Mouse (Mus musculus) embryo, embryonic 10.5 days (tissue): ENCODE measurements around the gene Vipr1.

Experiments used
- DNase-seq: peaks from one replicate; pipeline ENCODE4 v3.0.0-alpha.2; 2015; ENCODE audit warnings: low spot score

The Vipr1 gene

DNA sequence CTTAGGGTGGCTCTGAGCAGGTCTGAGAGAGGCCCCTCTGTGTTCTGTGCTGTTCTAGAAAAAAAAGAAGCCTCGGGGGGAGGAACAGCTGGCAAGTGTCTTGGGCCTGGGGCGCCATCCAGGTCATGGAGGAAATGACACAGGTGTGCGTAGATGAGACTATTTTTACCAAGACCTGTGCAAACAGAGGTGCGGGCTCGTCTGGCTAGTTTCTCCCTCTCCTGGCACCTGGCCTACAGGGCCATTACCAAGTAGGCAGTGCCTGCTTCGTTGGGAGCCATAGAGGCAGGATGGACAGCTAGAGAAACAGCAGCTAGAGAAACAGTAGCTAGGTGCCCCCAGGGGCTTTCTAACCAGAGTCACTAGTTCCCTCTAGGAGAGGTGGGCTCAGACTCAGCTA is 9.2 kb upstream of the Vipr1 start:
- no peak for DNase-seq

DNA sequence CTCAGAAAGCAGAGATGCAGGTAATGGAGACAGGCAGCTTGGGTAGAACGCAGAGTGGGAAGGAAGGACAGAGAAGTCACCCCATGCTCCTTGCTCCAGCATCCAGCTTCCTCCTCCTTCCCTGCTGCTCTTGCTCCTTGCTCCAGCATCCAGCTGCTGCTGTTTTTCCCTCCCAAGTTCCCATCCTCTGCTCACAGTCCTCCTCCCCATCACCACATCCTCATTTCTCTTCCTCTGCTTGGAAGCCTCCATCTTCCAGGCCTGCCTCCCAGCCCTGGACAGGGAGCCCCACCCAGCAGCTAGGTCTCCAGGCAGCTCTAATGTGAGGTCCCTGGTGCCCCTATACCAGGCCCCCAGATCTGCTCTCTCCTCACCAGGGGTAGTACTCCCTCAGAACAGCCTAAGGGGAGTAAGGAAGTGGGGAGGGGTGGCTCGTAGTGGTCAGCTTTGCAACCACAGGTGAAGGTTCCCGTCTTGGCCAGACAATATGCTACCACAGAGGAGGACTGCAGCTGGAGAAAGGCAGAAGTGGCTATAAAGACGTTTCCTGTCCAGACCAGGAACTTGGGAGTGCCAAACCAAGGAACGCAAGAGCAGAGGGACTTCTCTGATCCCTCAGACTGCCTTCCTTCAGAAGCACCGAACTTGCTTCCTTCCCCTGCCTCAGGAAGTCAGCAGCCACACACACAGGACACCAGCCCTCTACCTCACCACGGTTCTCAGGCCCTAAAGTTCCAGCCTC is 6.5 kb upstream of the Vipr1 start:
- no peak for DNase-seq

DNA sequence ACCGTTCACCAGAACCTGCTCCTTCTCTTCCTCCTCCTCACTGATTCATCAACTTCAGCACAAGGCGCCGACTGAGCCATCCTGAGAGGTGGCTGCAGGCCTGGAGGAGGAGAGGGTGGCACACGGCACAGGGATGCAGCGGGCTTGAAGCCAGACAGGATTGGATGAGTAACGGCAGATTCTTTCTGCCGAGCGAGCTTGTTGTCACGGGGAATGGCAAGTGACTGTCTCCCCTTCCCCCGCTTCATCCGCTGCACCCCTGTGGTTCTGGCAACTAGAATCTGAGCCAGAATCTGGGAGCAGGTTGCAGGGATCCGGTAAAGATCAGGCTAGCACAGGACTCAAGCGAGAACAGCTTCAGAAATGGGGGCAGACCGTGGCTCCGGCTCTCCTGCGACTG is 2.7 kb upstream of the Vipr1 start:
- DNase-seq = no peak

DNA sequence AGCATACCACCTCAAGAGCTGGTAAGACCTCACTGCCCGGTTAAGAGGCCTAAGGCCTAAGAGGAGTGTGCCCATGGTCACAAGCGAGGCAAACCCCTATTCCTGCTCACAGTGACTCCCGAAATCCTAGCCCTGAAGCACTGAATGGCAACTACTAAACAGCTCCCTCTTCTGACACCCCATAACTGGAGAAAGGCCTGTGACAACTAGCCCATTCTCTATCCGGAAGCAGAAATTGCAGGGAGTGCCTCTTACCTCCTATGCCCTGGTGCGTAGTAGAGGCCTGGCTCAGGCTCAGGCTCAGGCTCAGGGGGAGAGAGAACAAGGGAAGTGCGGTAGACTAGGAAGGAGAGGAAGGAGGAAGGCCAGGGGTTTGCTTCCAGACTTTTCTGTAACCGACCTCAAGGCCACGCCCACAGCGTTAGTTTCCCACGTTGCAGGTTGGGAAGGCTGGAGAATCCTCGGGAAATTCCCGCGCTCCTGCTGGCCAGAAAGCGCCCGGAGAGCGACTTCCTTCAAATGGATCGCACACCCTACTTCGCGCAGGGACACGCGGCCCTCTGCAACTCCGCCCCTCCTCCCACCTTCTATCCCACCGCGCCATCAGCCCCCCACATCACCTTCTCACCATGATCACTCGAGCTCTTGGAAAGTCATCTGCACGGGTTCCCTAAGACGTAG is 1.1 kb upstream of the Vipr1 start:
- DNase-seq = peak; percentile 43

DNA sequence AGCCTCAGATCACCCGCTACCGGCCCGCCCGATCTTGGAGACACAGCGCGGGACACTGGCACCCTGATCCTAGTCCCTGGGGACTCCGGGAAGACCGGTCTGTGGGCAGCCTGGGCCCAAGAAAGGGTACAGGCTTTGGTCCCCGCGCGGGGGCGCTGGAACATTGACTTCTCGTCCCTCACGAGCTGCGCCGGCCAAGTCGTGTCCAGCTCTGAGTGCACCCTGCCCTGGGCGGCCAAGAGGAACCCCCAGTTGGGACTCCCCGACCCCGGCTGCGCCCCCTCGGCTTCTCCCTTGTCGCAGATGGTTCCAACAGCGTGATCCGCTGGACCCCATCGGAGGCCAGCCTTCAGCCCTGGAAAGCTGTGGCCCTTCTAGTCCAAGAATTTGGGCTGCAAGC is 515 bp upstream of the Vipr1 start, which contains the start of gene Lyzl4:
TSS of gene Lyzl4 (minus strand) at position 96 of the 400 bp plus-strand sequence.
- DNase-seq = peak; percentile 87

DNA sequence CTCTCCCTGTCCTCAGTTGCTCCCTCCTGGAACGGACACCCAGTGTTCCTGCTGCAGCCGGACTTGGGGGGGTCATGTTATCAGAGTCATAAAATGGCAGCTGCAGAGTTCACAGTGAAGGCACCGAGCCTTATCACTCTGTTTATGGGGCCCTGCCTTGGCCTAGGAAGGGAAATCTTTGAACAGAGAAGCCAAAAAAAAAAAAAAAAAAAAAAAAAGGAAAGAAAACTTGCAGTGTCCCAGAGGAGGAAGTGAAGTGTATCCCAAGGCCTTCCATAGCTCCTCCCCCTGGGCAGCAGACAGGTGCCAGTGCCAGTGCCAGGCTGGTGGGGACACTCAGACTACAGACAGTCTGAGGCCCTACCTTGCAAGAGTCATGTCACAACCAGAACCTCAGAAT is 2.3 kb downstream of the Vipr1 start:
- DNase-seq = no peak

DNA sequence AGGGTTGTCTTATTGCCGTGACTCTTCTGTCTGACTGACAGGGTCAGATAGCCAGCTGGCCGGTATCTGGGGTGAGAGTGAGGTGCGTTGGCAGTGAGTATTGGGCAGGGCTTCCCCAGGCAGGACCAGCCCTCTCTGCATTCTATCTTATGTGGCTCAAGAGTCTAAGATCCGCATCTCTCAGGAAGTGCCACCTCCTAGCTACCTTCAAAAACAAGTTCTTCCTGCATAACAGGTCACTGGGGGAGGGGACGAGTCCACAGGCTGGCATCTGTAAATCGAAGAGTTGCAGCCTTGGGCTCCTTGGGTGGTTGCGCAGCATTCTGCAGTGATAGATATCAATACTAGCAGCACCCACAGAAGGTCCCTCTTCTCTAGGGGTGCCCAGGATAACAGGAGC is 4.5 kb downstream of the Vipr1 start:
- DNase-seq = no peak

DNA sequence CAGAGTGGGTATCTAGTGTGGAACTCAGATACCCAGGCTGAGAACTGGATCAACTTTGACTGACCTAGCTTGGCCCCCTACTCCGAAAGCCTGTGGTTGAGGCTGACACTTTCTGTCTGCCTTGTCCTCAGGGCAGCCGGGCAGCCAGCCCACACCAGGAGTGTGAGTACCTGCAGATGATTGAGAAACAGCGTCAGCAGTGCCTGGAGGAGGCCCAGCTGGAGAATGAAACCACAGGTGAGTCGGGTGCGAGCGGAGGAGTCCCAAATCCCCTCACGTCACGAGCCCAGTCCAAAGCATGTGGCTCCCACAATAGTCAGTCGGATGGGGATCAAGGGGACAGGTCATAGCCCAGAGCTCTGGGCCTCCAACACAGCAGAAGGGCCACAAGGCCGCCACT is 11.2 kb downstream of the Vipr1 start:
- DNase-seq = no peak

DNA sequence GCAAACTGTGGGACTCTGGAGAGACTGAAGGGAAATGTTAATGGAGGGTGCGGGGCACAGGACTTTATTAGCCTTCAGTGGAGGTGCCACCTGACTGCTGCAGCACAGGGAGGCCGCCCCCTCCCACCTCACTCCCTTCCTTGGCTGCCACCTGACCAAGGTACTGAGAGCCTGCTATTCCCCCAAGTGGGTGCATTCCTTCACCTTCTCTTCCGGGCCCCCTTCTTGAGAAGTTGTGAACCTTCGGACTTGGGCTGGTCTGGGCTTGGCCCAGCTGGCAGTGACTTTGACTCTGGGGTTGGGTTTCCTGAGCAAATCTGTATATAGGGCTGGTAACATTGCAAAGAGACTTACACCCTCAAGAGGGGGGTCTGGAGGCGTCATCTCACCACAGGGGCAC is 13.8 kb downstream of the Vipr1 start:
- no peak for DNase-seq

DNA sequence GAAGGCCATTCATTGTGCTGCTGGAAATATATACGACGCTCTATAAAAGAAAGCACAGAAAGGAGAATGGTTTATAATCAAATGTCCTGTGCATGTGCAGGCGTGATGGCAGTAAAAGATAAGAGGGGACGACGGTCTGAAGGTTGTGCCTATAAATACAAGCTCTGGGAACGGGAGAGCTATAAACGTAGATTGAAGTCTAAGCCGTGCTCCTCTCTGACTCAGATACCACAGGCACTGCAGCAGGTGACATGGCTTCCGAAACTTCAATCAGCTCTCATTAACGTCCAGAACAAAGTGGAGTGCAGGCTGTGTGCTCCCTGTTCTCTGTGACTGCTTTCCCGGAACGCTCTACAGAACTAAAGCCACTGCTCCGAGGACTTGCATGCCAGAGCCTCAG is 14.6 kb downstream of the Vipr1 start:
- DNase-seq = no peak

DNA sequence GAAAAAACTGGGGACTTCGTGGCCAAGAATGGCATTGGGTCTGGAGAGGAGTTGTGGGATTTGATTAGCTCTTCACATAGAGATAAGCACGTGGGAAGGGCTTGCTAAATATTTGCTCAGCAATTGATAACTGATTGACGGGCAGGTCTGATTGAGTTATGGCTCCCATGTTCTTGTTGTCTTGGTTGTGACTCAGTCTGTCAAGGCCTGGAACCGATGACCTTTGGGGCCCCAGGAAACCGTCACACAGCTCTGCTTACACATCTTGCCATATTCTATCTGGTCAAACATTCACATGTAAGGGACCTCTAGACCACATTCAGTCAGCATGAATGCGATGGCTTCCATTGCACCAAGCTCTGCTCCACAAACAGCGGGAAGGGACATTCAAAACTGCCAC is 15.7 kb downstream of the Vipr1 start:
- no peak for DNase-seq

DNA sequence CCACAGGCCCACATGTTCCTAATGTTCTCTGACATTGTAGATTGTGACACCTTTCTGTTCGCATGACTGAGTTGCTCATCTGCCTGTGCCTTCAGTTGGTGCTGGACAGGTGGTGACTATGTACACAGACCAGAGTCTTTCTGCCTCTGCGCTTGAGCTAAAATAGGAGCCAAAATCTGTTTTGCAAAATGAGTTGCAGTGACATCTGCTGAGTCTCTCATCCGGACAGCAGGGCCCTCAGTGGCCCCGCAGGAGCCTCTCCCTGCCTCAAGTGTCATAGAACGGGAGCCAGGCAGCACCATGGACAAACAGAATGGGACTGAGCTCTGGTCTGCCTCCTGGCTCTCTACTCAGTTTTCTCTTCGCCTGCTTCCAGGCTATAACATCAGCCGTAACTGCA is 17.3 kb downstream of the Vipr1 start:
- no peak for DNase-seq

DNA sequence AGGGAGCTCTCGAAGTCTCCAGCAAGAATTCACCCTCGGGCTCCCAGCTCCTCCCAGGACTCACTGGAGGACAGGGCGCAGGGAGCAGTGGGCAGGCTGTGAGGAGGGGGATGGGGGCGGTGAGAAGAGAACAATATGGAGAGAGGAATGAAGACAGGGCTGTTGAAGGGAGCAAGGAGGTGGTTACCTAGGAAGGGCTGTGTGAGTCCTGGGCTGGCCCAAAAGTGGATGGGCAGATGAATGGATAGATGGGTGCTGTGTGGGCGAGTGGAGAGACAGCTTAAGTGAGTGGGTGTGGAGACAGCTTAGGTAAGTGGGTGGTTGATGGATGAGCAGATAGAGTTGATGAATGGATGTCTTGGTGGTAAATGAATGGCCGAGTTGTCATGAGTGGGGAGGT is 21.0 kb downstream of the Vipr1 start:
- DNase-seq = no peak

DNA sequence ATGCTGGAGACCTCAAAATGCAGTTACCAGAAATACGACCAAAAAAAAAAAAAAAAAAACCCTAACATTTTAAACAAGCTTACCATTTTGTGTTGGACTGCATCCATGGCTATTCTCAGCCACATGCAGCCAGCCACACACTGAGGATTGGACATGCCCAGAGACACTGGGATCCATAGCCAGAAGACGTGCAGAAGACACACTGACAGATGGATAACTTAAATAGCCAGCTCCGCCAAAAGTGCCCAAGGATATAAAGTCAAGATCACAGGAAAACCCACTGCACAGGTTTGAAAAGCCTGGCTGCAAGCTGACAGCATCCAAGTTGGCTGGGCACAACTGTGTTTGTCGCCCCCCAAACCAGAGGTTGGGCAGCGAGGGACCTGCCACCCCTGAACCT is 21.6 kb downstream of the Vipr1 start:
- no peak for DNase-seq

DNA sequence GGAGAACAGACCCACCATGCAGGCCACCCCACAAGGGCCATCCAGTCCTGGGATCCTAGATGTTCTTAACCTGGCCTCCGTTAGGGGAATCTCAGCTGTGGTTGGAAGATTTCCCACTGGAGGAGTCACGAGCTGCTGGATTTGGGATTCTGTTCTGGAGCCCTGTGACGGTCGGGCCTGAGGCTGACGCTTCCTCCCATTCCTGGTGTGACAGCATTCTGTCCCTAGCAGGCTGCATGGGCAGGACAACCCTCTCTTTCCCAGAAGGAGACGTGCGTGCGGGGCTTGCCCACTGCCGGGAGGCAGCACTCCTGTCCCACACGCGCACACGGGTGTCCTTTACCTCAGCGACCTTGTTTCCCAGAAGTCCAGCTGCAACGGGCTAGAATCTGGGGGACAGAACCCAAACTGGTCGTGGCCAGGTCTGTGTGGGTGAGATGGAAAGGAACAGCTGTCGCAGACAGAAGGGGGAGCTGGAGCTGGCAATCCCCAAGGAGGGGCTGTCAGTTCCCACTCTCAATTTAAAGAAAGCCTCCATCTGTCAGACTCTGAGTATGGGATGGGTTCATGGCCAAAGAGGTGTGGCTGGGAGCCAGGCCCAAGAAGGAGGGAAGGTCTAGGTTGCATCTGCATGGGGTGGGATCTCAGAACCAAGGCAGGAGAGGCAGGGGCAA is 24.6 kb downstream of the Vipr1 start:
- DNase-seq = no peak

DNA sequence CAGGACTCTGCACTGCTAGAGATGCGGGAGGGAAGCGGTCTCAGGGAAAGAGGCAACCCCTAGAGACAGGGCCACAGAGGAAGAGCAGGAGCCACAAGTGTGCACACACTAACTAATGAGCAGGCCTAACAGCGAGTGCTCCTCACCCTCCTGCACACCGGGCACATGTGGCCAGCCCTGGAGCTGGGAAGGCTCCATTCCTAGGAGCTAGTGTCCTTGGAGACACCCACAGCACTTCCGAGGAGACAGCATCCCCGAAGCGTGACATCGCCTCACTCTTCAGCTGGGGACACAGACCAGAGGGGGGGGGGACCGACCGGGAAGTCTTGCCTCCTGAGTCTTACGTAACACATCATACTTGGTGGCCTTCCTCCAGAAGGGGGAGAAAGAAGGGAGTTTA is 25.3 kb downstream of the Vipr1 start:
- DNase-seq = no peak

DNA sequence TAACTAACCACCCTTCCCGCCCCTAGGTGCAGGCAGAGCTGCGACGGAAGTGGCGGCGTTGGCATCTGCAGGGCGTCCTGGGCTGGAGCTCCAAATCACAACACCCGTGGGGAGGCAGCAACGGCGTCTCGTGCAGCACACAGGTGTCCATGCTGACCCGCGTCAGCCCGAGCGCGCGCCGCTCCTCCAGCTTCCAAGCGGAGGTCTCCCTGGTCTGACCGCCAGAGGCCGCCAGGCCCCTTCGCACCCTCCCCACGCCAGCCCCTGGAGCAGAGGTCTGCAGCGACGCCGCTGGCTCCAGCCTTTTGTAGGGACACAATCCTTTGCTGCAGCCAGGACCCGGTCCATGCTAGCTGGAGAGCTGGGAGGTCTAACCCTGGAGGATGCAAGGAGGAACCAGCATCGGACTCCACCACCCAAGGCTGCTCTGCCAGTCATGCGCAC is 26.9 kb downstream of the Vipr1 start:
- DNase-seq = peak; percentile 86

DNA sequence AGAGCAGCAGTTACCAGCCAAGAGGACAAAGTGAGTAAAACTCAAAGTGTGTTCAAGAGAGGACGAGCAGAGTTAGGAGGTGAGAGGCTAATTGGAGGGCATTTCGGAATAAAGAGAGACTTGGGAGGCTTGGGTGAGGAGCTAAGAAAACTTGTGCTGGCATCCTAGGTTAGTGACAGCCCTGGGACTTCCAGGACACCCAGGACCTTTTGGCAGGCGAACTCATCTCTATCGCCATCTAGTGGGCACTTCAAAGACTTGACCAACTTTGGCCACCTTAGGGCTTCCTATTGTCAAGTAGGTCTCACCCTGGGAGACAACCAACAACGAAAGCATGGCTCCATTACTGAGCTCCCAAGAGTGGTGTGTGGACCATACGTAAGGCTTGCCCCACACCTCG is 28.8 kb downstream of the Vipr1 start:
- DNase-seq = peak; percentile 88

DNA sequence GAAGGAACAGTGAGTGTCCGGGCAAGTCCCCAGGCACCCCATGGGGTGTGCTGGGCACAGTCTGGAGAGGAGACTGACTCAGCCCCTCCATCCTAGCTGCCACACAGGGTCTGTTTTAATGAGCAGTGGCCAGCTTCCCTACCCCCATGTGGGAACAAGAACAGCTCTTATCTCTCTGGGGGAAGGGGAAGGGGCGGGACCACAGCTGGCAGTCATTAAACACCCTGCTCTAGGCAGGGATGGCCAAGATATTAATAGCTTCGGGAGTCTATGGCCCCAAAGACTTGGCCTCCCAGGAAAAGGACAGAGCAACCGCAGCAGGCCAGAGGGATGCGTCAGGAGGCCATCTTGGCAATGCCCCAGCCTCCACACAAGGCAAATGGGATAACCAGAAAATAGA is 29.8 kb downstream of the Vipr1 start:
- no peak for DNase-seq

DNA sequence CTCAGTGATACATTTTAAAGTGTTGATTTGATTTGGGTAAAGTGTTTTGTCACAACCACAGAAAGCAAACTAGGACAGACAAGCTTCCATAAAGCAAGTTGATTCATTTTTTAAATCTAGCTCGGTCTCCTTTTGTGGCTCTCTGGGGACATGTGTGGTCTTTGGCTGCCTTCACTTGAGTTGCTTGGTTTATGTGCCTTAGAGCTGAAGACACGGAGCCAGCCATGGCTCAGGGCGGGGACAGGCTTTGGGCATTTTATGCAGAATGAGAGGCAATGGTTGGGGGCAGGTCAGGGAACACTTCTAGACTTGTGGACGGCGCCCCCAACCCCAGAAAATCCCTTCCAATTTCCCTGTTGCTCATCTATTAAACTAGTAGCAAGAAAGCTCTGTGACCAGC is 31.2 kb downstream of the Vipr1 start:
- no peak for DNase-seq

DNA sequence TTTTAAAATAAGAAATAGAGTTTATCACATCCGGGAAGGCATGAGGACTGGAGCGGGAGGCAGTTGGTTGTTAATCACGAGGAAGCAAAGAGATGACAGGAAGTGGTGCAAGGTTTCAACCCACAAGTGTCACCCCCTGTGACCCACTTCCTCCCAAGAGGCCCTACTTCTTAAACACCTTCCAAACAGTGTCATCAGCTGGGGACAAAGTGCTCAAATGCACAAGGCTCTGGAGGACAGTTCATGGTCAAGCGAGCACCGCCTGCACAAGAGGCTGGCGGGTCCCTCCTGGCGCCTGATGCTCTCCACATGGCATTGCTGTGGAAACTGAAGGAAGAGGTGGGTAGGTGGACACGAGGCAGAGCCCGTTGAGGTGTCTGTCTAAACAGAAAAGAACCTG is 32.5 kb downstream of the Vipr1 start:
- DNase-seq = no peak

DNA sequence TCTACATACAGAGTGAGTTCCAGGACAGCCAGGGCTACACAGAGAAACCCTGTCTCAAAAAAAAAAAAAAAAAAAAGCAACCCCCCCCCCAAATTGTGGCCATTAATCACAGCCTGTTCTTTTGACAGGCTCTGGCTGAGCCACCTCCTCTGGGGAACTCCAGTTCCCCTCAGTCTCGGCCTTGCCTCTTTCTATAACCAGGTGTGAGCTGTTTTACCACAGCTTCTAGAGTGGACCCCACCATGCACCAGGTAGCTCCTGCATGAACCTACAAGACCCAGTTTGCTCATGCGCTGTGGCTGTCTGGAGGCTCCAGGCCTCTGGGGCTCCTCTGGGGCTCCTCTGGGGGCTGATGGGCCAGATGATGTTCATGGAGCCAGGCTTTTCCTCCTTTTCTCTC is 33.0 kb downstream of the Vipr1 start:
- DNase-seq = no peak

DNA sequence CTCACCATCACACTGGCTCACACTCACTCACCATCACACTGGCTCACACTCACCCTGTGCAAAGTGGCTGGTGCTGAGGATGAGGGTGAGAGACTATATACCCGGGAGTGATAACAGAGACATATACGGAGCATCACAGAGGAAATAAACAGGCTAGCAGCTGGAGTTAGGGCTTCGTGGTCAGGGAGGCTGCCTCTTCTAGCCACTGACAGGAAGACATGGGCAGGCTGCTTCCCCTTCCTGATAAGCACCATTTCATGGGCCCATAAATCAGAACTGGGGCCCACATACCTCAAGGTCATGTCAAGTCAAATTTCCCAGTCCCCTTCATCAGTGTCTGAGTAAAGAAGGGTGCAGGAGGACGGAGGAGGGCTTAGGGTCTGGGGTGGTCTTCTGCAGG is 34.6 kb downstream of the Vipr1 start:
- DNase-seq = no peak
